Mouse (Mus musculus) forebrain, embryonic 15.5 days (tissue): Measurements from ENCODE around the gene Ascc1. TPM values are rescaled to one million over a fixed set of nuclear protein-coding genes. Genes with fewer than 3 reads are reported as not detected.
"Not testable (repeated sequence)": the region's sequence is repeated elsewhere in the genome, so short reads cannot be mapped to it uniquely, and the experiment has no call there.

Experiments used
- ATAC-seq: fragments of 200-750 bp; cut with Nextera tagmentation; replicated peaks from 2 replicates; pipeline ENCODE4 v1.8.0; 2017; ENCODE audit warnings: mild to moderate bottlenecking, moderate TSS enrichment, moderate library complexity
- H3K27ac ChIP-seq: fragments of 300-500 bp; sonication (generic); replicated peaks from 2 replicates; pipeline ENCODE4 v1.5.1; 2015; ENCODE audit warnings: mild to moderate bottlenecking, inconsistent platforms
- H3K27me3 ChIP-seq: fragments of 300-500 bp; sonication (generic); 2 replicates; pipeline ENCODE4 v1.6.1; 2015; ENCODE audit warnings: inconsistent platforms
- H3K36me3 ChIP-seq: fragments of 300-500 bp; sonication (generic); 2 replicates; pipeline ENCODE4 v1.6.1; 2015; ENCODE audit warnings: mild to moderate bottlenecking, inconsistent platforms
- H3K4me1 ChIP-seq: fragments of 300-500 bp; sonication (generic); 2 replicates; pipeline ENCODE4 v1.6.1; 2015; ENCODE audit warnings: inconsistent platforms
- H3K4me2 ChIP-seq: fragments of 300-500 bp; sonication (generic); replicated peaks from 2 replicates; pipeline ENCODE4 v1.6.1; 2015; ENCODE audit warnings: mild to moderate bottlenecking, inconsistent platforms
- H3K4me3 ChIP-seq: fragments of 300-500 bp; sonication (generic); 2 replicates; pipeline ENCODE4 v1.5.1; 2015; ENCODE audit warnings: mild to moderate bottlenecking, inconsistent platforms
- H3K9ac ChIP-seq: fragments of 300-500 bp; sonication (generic); replicated peaks from 2 replicates; pipeline ENCODE4 v1.6.1; 2015; ENCODE audit warnings: mild to moderate bottlenecking, inconsistent platforms
- H3K9me3 ChIP-seq: fragments of 300-500 bp; sonication (generic); 2 replicates; pipeline ENCODE4 v1.6.1; 2016; ENCODE audit warnings: inconsistent platforms
- WGBS: fragments of 180-500 bp; shearing (Covaris S2); methylation state at CpG from one replicate; pipeline ENCODE4 v1.1.7; 2015; ENCODE audit warnings: mixed read lengths; 5-methylcytosine and 5-hydroxymethylcytosine counted together
- polyA plus RNA-seq: library from polyadenylated mRNA; unstranded; fragments of >200 nt; fragmentation: Nextera tagmentation; extraction: Ambion mirVana; gene quantifications from 2 replicates; pipeline ENCODE4 v1.2.1, GENCODE M21; 2015

Ascc1 gene
- polyA plus RNA-seq, 1 experiment from 2014 or later, result 47.9 TPM

GRCm38 (mm10) chr10:59999057-59999456 is 3.5 kb upstream of the Ascc1 start:
- Histone ChIP-seq H3K4me1 (peaks cover 24% of the 10 kb centered on the region), H3K4me3 (no peak overlapping the region), H3K27me3 (no peaks in the 10 kb centered on the region), H3K27ac (no peak overlapping the region), H3K36me3 (peaks cover 16% of the 10 kb centered on the region), H3K9ac (no peak overlapping the region), H3K9me3 (no peaks in the 10 kb centered on the region), H3K4me2 (no peak overlapping the region)
- 97% methylated on average over 3 of the region's 3 CpGs for WGBS
- ATAC-seq, result no peak

- 84% methylated on average over 8 of the region's 8 CpGs for WGBS
- H3K36me3 ChIP-seq, H3K27me3 ChIP-seq, H3K27ac ChIP-seq, H3K9me3 ChIP-seq, ATAC-seq: not testable (repeated sequence)
- peaks cover 24% of the 10 kb centered on the region for H3K4me1 ChIP-seq
- H3K4me2 ChIP-seq, result peak overlapping the region; percentile 63
- H3K9ac ChIP-seq, result peak overlapping the region; percentile 82
- H3K4me3 ChIP-seq, result peak overlapping the region; percentile 73
These were observed 942 bp upstream of the Ascc1 start for GRCm38 (mm10) chr10:60001663-60002062.

- Histone ChIP-seq H3K4me2 (peak overlapping the region; percentile 63), H3K9me3 (no peaks in the 10 kb centered on the region), H3K27me3 (no peaks in the 10 kb centered on the region), H3K36me3 (no peaks in the 10 kb centered on the region), H3K4me1 (peaks cover 24% of the 10 kb centered on the region), H3K27ac (peak overlapping the region; percentile 99), H3K9ac (peak overlapping the region; percentile 82), H3K4me3 (peak overlapping the region; percentile 73)
- ATAC-seq, result no peak
- 1% methylated on average over 12 of the region's 12 CpGs for WGBS
These were observed 402 bp upstream of the Ascc1 start for GRCm38 (mm10) chr10:60002203-60002602.

- Histone ChIP-seq H3K27ac (peak overlapping the region; percentile 99), H3K4me1 (peaks cover 24% of the 10 kb centered on the region), H3K36me3 (peaks cover 6% of the 10 kb centered on the region), H3K27me3 (no peaks in the 10 kb centered on the region), H3K4me2 (peak overlapping the region; percentile 79), H3K9ac (peak overlapping the region; percentile 82), H3K4me3 (peak overlapping the region; percentile 73), H3K9me3 (no peaks in the 10 kb centered on the region)
- ATAC-seq, result peak; percentile 81
- under 1% methylated on average over 21 of the region's 21 CpGs for WGBS
These were observed 678 bp downstream of the Ascc1 start for GRCm38 (mm10) chr10:60003213-60003752.

GRCm38 (mm10) chr10:60003847-60004246 is 1.2 kb downstream of the Ascc1 start:
- no peaks in the 10 kb centered on the region for H3K9me3 ChIP-seq
- 69% methylated on average over 9 of the region's 9 CpGs for WGBS
- peaks cover 24% of the 10 kb centered on the region for H3K4me1 ChIP-seq
- peaks cover 8% of the 10 kb centered on the region for H3K36me3 ChIP-seq
- H3K4me3 ChIP-seq, result peak overlapping the region; percentile 73
- H3K27ac ChIP-seq, result peak overlapping the region; percentile 99
- peak overlapping the region; percentile 82 for H3K9ac ChIP-seq
- H3K4me2 ChIP-seq, result peak overlapping the region; percentile 79
- no peaks in the 10 kb centered on the region for H3K27me3 ChIP-seq
- no peak for ATAC-seq

- no peak overlapping the region for H3K4me3 ChIP-seq
- 59% methylated on average over 2 of the region's 2 CpGs for WGBS
- no peaks in the 10 kb centered on the region for H3K9me3 ChIP-seq
- no peak overlapping the region for H3K9ac ChIP-seq
- H3K27me3 ChIP-seq, result no peaks in the 10 kb centered on the region
- no peak overlapping the region for H3K4me2 ChIP-seq
- peaks cover 24% of the 10 kb centered on the region for H3K4me1 ChIP-seq
- ATAC-seq, result no peak
- peaks cover 8% of the 10 kb centered on the region for H3K36me3 ChIP-seq
- H3K27ac ChIP-seq, result no peak overlapping the region
These were observed 2.7 kb downstream of the Ascc1 start for GRCm38 (mm10) chr10:60005264-60005663.

- H3K27ac ChIP-seq, result no peak overlapping the region
- no peaks in the 10 kb centered on the region for H3K9me3 ChIP-seq
- no peak overlapping the region for H3K9ac ChIP-seq
- 86% methylated on average over 3 of the region's 3 CpGs for WGBS
- no peak for ATAC-seq
- H3K4me2 ChIP-seq, result no peak overlapping the region
- no peaks in the 10 kb centered on the region for H3K4me1 ChIP-seq
- H3K36me3 ChIP-seq, result peaks cover 14% of the 10 kb centered on the region
- no peak overlapping the region for H3K4me3 ChIP-seq
- no peaks in the 10 kb centered on the region for H3K27me3 ChIP-seq
These were observed 6.5 kb downstream of the Ascc1 start for GRCm38 (mm10) chr10:60009115-60009514.

GRCm38 (mm10) chr10:60016223-60016622 is 13.6 kb downstream of the Ascc1 start:
- WGBS, result 92% methylated on average over 6 of the region's 6 CpGs
- Histone ChIP-seq H3K36me3 (peaks cover 9% of the 10 kb centered on the region), H3K9me3 (no peaks in the 10 kb centered on the region), H3K9ac (no peak overlapping the region), H3K4me2 (no peak overlapping the region), H3K4me1 (no peaks in the 10 kb centered on the region), H3K4me3 (no peak overlapping the region), H3K27ac (no peak overlapping the region), H3K27me3 (no peaks in the 10 kb centered on the region)
- no peak for ATAC-seq

GRCm38 (mm10) chr10:60019299-60019698 is 16.7 kb downstream of the Ascc1 start:
- 83% methylated on average over 2 of the region's 2 CpGs for WGBS
- no peak overlapping the region for H3K4me3 ChIP-seq
- H3K36me3 ChIP-seq, result peaks cover 3% of the 10 kb centered on the region; the same call in 1 of the 2 replicates
- H3K27me3 ChIP-seq, result no peaks in the 10 kb centered on the region
- H3K9me3 ChIP-seq, result no peaks in the 10 kb centered on the region
- H3K27ac ChIP-seq, result no peak overlapping the region
- ATAC-seq, result no peak
- H3K4me1 ChIP-seq, result no peaks in the 10 kb centered on the region
- no peak overlapping the region for H3K9ac ChIP-seq
- no peak overlapping the region for H3K4me2 ChIP-seq

GRCm38 (mm10) chr10:60023751-60024150 is 21.1 kb downstream of the Ascc1 start:
- ATAC-seq, result no peak
- no peak overlapping the region for H3K9ac ChIP-seq
- 92% methylated on average over 1 of the region's 1 CpGs for WGBS
- H3K27me3 ChIP-seq, result no peaks in the 10 kb centered on the region
- H3K4me3 ChIP-seq, result no peak overlapping the region
- no peak overlapping the region for H3K4me2 ChIP-seq
- H3K27ac ChIP-seq, result no peak overlapping the region
- H3K36me3 ChIP-seq, result no peaks in the 10 kb centered on the region
- H3K4me1 ChIP-seq, result peaks cover 19% of the 10 kb centered on the region
- no peaks in the 10 kb centered on the region for H3K9me3 ChIP-seq

- Histone ChIP-seq H3K27ac (peak overlapping the region; percentile 20; the same call in 1 of the 2 replicates), H3K4me2 (no peak overlapping the region), H3K27me3 (no peaks in the 10 kb centered on the region), H3K4me3 (no peak overlapping the region), H3K9ac (0 out of 2 replicates have a peak overlapping the region, but pooled peaks have one; percentile 2), H3K4me1 (peaks cover 27% of the 10 kb centered on the region), H3K9me3 (no peaks in the 10 kb centered on the region), H3K36me3 (no peaks in the 10 kb centered on the region)
- WGBS, result 38% methylated on average over 13 of the region's 13 CpGs
- no peak for ATAC-seq
These were observed 24.3 kb downstream of the Ascc1 start for GRCm38 (mm10) chr10:60026759-60027395.

GRCm38 (mm10) chr10:60027619-60028084 is 25.0 kb downstream of the Ascc1 start:
- Histone ChIP-seq H3K4me1 (peaks cover 35% of the 10 kb centered on the region), H3K27ac (peak overlapping the region; percentile 49), H3K36me3 (no peaks in the 10 kb centered on the region), H3K9ac (no peak overlapping the region), H3K27me3 (no peaks in the 10 kb centered on the region), H3K4me2 (no peak overlapping the region), H3K9me3 (no peaks in the 10 kb centered on the region), H3K4me3 (no peak overlapping the region)
- ATAC-seq, result 0 out of 2 replicates have a peak, but pooled peaks have one; percentile 39
- WGBS, result 15% methylated on average over 2 of the region's 2 CpGs
